Mouse (Mus musculus): ENCODE measurements around the gene Sprr2a2.
"Not testable (repeated sequence)": the region's sequence is repeated elsewhere in the genome, so short reads cannot be mapped to it uniquely, and the experiment has no call there.

The Sprr2a2 gene

GRCm38 (mm10) chr3:92215569-92215968 lies at the start of gene Sprr2a2, which contains the start of gene Sprr2a1:
Sprr2a2 (plus strand) TSS chr3:92215920.
Sprr2a1 (plus strand) TSS chr3:92215799.
- not testable (repeated sequence) for DNase-seq (ENCODE audit: low read depth, low spot score)

GRCm38 (mm10) chr3:92169847-92170246 lies 45.9 kb upstream of the Sprr2a2 start:
- no peak for DNase-seq (ENCODE audit: low read depth, low spot score)

- no peak for DNase-seq (ENCODE audit: low read depth, low spot score)
These were observed 38.8 kb upstream of the Sprr2a2 start for GRCm38 (mm10) chr3:92176880-92177279.

- DNase-seq (ENCODE audit: low read depth, low spot score), result no peak
These were observed 20.1 kb upstream of the Sprr2a2 start for GRCm38 (mm10) chr3:92195512-92196200.

- DNase-seq (ENCODE audit: low read depth, low spot score), result not testable (repeated sequence)
These were observed 4.4 kb upstream of the Sprr2a2 start for GRCm38 (mm10) chr3:92211133-92211925.

GRCm38 (mm10) chr3:92212059-92212458 lies 3.7 kb upstream of the Sprr2a2 start:
- not testable (repeated sequence) for DNase-seq (ENCODE audit: low read depth, low spot score)

- not testable (repeated sequence) for DNase-seq (ENCODE audit: low read depth, low spot score)
These were observed 2.1 kb upstream of the Sprr2a2 start for GRCm38 (mm10) chr3:92213651-92214050.

- DNase-seq (ENCODE audit: low read depth, low spot score), result not testable (repeated sequence)
These were observed 3.3 kb downstream of the Sprr2a2 start for GRCm38 (mm10) chr3:92219031-92219430.

- DNase-seq (ENCODE audit: low read depth, low spot score), result not testable (repeated sequence)
These were observed 8.0 kb downstream of the Sprr2a2 start for GRCm38 (mm10) chr3:92223708-92224107.

- DNase-seq (ENCODE audit: low read depth, low spot score), result not testable (repeated sequence)
These were observed 11.7 kb downstream of the Sprr2a2 start for GRCm38 (mm10) chr3:92227410-92227809.

GRCm38 (mm10) chr3:92236463-92237189 lies 20.9 kb downstream of the Sprr2a2 start:
- not testable (repeated sequence) for DNase-seq (ENCODE audit: low read depth, low spot score)

- DNase-seq (ENCODE audit: low read depth, low spot score), result not testable (repeated sequence)
These were observed 23.0 kb downstream of the Sprr2a2 start for GRCm38 (mm10) chr3:92238736-92239135.

GRCm38 (mm10) chr3:92239197-92239596 lies 23.5 kb downstream of the Sprr2a2 start:
- not testable (repeated sequence) for DNase-seq (ENCODE audit: low read depth, low spot score)

GRCm38 (mm10) chr3:92244833-92245232 lies 29.1 kb downstream of the Sprr2a2 start:
- not testable (repeated sequence) for DNase-seq (ENCODE audit: low read depth, low spot score)

GRCm38 (mm10) chr3:92246245-92246644 lies 30.5 kb downstream of the Sprr2a2 start:
- not testable (repeated sequence) for DNase-seq (ENCODE audit: low read depth, low spot score)

GRCm38 (mm10) chr3:92248494-92248893 lies 32.8 kb downstream of the Sprr2a2 start:
- DNase-seq (ENCODE audit: low read depth, low spot score), result not testable (repeated sequence)

- not testable (repeated sequence) for DNase-seq (ENCODE audit: low read depth, low spot score)
These were observed 34.7 kb downstream of the Sprr2a2 start for GRCm38 (mm10) chr3:92250450-92250849.

GRCm38 (mm10) chr3:92253860-92254259 lies 38.1 kb downstream of the Sprr2a2 start:
- DNase-seq (ENCODE audit: low read depth, low spot score), result not testable (repeated sequence)

GRCm38 (mm10) chr3:92258526-92258925 lies 42.8 kb downstream of the Sprr2a2 start:
- DNase-seq (ENCODE audit: low read depth, low spot score), result not testable (repeated sequence)

GRCm38 (mm10) chr3:92263462-92263861 lies 47.7 kb downstream of the Sprr2a2 start:
- not testable (repeated sequence) for DNase-seq (ENCODE audit: low read depth, low spot score)

GRCm38 (mm10) chr3:92271414-92271985 lies 55.8 kb downstream of the Sprr2a2 start:
- not testable (repeated sequence) for DNase-seq (ENCODE audit: low read depth, low spot score)

Data from retina, postnatal 7 days (tissue).